Mouse (Mus musculus): ENCODE measurements around the gene Mybpc2. TPM values are rescaled to one million over a fixed set of nuclear protein-coding genes. Genes with fewer than 3 reads are reported as not detected.

Gene Mybpc2
- polyA plus RNA-seq, 1 experiment from 2014 or later: 0.43 TPM

DNA sequence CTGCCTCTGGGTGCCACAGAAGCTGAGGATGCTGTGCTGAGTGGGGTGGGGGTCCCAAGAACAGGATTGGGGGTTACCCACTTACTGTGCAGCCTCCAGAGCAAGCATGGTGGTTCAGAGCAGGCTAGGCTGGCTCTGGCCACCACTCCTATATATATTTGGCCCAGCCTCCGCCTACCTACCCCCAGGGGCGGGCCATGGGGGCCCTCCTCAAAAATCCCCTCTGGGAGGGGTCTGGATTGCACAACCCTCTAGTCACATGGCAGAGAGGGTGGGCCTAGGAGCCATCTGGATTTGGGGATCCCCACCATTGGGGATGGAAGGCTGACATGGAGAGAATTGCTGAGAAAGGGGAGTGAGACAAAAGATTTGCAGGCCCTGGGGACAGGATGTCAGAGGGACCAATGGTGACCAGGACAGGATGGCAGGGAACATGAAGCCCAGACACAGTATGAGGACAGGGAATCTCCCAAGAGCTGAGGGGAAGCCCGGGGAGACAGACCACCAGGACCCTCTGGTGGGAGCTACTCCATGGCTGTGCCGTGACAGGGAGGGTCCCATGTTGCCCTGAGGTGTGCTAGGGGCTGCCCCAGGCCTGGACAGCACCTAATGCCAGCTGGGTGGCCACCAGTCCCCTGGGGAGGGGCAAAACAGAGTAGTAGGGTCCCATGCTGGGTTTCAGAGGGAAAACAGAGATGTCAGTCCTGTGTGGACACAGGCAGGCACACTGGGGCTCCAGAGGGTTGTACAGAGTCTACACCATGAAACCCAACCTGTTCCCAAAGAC is 7.7 kb upstream of the Mybpc2 start, which contains the start of gene Spib:
Gene Spib, minus strand, starts transcription at position 126 of the 787 bp plus-strand sequence.
- 76% methylated on average over 4 of the region's 4 CpGs for WGBS
- ATAC-seq (ENCODE audit: insufficient number of reproducible peaks, insufficient read depth, low FRiP score, low read depth): no peak
- no peaks in the 10 kb centered on the region for H3K27me3 ChIP-seq (ENCODE audit: control insufficient read depth, insufficient read depth, low read length)

DNA sequence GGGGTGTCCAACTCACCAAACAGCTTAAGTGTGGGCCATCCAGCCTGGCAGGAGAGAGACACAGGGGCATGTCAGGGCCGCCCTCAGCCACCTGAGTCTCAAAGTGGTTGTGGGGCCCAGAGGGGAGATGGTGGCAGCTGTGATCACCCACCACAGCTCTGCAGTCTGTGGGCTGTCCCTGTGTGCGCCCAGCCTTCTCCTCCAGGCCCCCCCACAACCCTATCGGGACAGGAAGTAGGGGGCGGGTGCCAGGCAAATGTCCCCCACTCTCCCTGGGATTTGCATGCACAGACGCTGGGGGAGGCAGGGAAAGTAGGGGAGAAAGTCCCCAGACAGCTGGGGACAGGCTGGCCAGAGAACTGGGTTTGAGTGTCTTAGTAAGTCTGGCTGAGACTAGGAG is 6.8 kb upstream of the Mybpc2 start:
- Histone ChIP-seq H3K27ac (ENCODE audit: low read length) (no peak overlapping the region), H3K27me3 (ENCODE audit: control insufficient read depth, insufficient read depth, low read length) (no peaks in the 10 kb centered on the region), H3K4me3 (ENCODE audit: low read depth, low read length) (no peak overlapping the region), H3K36me3 (ENCODE audit: control insufficient read depth, insufficient read depth, low read length) (peaks cover 12% of the 10 kb centered on the region), H3K9ac (replicated peaks; ENCODE audit: low read depth, low read length) (no peak overlapping the region), H3K4me1 (ENCODE audit: control insufficient read depth, insufficient read depth, low read length) (no peaks in the 10 kb centered on the region), H3K9me3 (ENCODE audit: control insufficient read depth, low read depth, low read length) (no peaks in the 10 kb centered on the region), H3K4me2 (replicated peaks; ENCODE audit: low read depth, low read length) (no peak overlapping the region)
- no peak for ATAC-seq (ENCODE audit: insufficient number of reproducible peaks, insufficient read depth, low FRiP score, low read depth)
- WGBS: 44% methylated on average over 5 of the region's 5 CpGs

More for the DNA sequence above, 7.7 kb upstream of the Mybpc2 start, which contains the start of gene Spib:
- no peak within 1 kb of the TSS for H3K9ac ChIP-seq (replicated peaks; ENCODE audit: low read depth, low read length)
- H3K4me3 ChIP-seq (ENCODE audit: low read depth, low read length): no peak within 1 kb of the TSS
- no peak within 1 kb of the TSS for H3K4me2 ChIP-seq (replicated peaks; ENCODE audit: low read depth, low read length)
- H3K36me3 ChIP-seq (ENCODE audit: control insufficient read depth, insufficient read depth, low read length): peaks cover 16% of the 10 kb centered on the region
- H3K27ac ChIP-seq (ENCODE audit: low read length): no peak within 1 kb of the TSS
- H3K4me1 ChIP-seq (ENCODE audit: control insufficient read depth, insufficient read depth, low read length): no peaks in the 10 kb centered on the region
- no peaks in the 10 kb centered on the region for H3K9me3 ChIP-seq (ENCODE audit: control insufficient read depth, low read depth, low read length)

DNA sequence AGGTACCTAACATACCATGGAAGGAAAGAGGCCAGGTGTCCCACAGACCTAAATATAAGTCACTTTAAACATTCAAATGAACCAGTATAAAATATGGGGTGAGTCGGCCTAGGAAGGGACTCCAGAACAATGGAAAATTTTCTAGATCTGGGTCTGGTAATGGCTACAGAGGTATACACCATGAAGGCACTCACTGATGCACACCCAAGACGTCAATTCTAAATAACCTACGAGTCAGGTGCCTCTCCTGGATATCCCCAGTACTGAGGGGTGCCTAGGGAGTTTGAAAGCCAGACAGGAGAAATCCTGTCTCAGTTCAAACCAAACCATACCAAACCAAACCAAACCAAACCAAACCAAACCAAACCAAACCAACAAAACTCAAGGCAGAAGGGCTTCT is 6.1 kb upstream of the Mybpc2 start:
- H3K27ac ChIP-seq (ENCODE audit: low read length): no peak overlapping the region
- peaks cover 11% of the 10 kb centered on the region; the same call in 1 of the 2 replicates for H3K36me3 ChIP-seq (ENCODE audit: control insufficient read depth, insufficient read depth, low read length)
- H3K4me3 ChIP-seq (ENCODE audit: low read depth, low read length): no peak overlapping the region
- no peak for ATAC-seq (ENCODE audit: insufficient number of reproducible peaks, insufficient read depth, low FRiP score, low read depth)
- H3K9me3 ChIP-seq (ENCODE audit: control insufficient read depth, low read depth, low read length): no peaks in the 10 kb centered on the region
- H3K4me2 ChIP-seq (replicated peaks; ENCODE audit: low read depth, low read length): no peak overlapping the region
- no peaks in the 10 kb centered on the region for H3K27me3 ChIP-seq (ENCODE audit: control insufficient read depth, insufficient read depth, low read length)
- WGBS: 75% methylated on average over 3 of the region's 3 CpGs
- no peak overlapping the region for H3K9ac ChIP-seq (replicated peaks; ENCODE audit: low read depth, low read length)
- no peaks in the 10 kb centered on the region for H3K4me1 ChIP-seq (ENCODE audit: control insufficient read depth, insufficient read depth, low read length)

DNA sequence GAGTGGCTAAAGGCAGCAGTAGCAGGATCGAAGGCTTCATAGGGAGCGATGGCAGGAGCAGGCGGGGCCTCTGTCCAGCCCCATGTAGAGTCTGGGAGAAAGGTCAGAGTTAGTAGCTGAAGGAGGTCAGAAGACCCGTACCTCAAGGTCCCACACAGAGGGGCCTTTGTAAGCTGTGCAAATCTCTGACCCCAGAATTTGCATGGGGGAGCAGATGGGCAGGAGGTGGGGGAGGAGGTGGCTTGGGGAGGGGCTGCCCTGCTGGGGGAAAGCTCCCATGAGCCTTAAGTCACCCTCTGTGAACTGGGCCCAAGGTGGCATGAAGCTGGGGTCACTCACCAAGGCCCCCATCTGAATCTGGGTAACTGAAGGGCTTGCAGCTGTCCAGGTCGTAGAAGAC is 5.1 kb upstream of the Mybpc2 start:
- WGBS: 63% methylated on average over 5 of the region's 5 CpGs

DNA sequence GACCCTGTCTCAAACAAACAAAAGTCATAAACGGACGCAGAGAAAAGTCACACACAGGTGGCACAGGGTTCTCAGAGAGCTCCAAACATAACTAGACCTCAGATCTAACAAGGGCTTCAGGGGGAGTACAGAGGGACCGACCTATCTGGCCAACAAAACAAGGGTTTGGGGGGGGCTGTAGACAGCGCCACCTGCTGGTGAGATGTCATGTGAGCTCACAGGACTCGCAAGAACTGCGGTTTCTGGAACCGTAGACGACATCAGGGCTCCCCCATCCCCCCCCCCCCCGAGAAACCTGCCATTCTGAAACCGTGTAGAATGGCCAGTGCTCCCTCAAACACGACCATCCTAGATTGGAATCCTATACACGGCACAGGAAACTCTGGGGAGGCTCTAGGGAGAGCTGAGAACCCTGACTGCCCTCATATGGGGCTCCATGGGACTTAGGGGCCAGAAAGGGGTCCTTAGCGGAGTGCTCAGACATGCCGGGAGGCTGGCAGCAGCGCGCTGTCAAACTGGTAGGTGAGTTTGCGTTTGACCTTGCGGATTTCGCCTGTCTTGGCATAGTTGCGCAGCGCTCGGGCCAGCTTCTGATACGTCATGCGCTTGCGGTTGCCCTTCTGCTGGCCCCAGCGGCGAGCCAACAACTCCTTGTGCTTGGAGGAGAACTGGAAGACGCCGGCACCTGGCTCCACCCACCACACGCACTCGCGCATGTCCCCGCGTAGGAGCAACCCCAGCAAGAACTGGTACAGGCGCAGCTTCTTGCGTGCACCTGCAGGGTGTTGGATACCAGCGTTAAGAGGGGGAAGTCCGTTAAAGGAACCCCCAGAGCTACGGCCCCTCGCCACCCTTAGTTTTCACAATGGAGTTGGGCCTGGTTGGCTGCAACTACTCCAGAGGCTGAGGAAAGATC is 3.3 kb upstream of the Mybpc2 start:
- Histone ChIP-seq H3K4me1 (ENCODE audit: control insufficient read depth, insufficient read depth, low read length) (no peaks in the 10 kb centered on the region), H3K27ac (ENCODE audit: low read length) (no peak overlapping the region), H3K4me2 (replicated peaks; ENCODE audit: low read depth, low read length) (peak overlapping the region; percentile 74), H3K9ac (replicated peaks; ENCODE audit: low read depth, low read length) (0 out of 2 replicates have a peak overlapping the region, but pooled peaks have one; percentile 18), H3K27me3 (ENCODE audit: control insufficient read depth, insufficient read depth, low read length) (no peaks in the 10 kb centered on the region), H3K4me3 (ENCODE audit: low read depth, low read length) (peak overlapping the region; percentile 29), H3K9me3 (ENCODE audit: control insufficient read depth, low read depth, low read length) (no peaks in the 10 kb centered on the region), H3K36me3 (ENCODE audit: control insufficient read depth, insufficient read depth, low read length) (no peaks in the 10 kb centered on the region)
- ATAC-seq (ENCODE audit: insufficient number of reproducible peaks, insufficient read depth, low FRiP score, low read depth): peak; percentile 15; the same call in 1 of the 2 replicates
- 5% methylated on average over 40 of the region's 40 CpGs for WGBS

More for the DNA sequence above, 5.1 kb upstream of the Mybpc2 start:
- H3K4me2 ChIP-seq (replicated peaks; ENCODE audit: low read depth, low read length): no peak overlapping the region
- no peak overlapping the region for H3K27ac ChIP-seq (ENCODE audit: low read length)
- H3K4me1 ChIP-seq (ENCODE audit: control insufficient read depth, insufficient read depth, low read length): no peaks in the 10 kb centered on the region
- no peak overlapping the region for H3K4me3 ChIP-seq (ENCODE audit: low read depth, low read length)
- H3K9ac ChIP-seq (replicated peaks; ENCODE audit: low read depth, low read length): no peak overlapping the region
- no peak for ATAC-seq (ENCODE audit: insufficient number of reproducible peaks, insufficient read depth, low FRiP score, low read depth)
- peaks cover 7% of the 10 kb centered on the region; the same call in 1 of the 2 replicates for H3K36me3 ChIP-seq (ENCODE audit: control insufficient read depth, insufficient read depth, low read length)
- H3K9me3 ChIP-seq (ENCODE audit: control insufficient read depth, low read depth, low read length): no peaks in the 10 kb centered on the region
- no peaks in the 10 kb centered on the region for H3K27me3 ChIP-seq (ENCODE audit: control insufficient read depth, insufficient read depth, low read length)

DNA sequence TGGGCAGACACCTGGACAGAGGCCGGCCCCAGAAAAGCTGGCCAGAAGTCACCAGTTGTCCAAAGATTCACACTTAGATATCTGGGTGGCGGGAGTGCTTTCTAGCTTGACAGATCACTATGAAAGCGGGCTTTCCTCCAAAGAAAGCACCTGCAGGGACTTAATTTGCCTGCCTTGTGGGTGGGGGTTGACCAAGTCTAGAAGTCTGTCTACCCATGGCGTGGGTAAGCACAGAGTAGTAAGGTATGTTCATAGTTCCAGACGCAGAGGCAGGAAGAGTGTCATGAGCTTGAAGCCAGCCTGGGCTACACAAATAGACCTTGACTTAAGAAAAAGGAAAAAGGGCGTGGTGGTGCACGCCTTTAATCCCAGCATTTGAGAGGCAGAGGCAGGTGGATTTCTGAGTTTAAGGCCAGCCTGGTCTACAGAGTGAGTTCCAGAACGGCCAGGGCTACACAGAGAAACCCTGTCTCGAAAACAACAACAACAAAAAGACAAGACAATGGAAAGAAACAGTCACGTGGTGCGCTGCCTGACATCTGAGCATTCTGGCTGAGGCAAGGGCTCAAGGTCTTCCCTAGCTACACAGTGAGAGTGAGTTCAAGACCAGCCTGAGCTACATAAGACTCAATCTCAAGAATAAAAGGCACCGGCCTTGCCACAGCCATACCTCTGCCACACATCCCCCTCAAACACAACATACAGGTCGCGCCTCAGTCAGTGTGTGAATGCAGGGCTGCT is 2.1 kb upstream of the Mybpc2 start:
- H3K4me2 ChIP-seq (replicated peaks; ENCODE audit: low read depth, low read length): no peak overlapping the region
- H3K9ac ChIP-seq (replicated peaks; ENCODE audit: low read depth, low read length): no peak overlapping the region
- WGBS: 85% methylated on average over 14 of the region's 14 CpGs
- no peaks in the 10 kb centered on the region for H3K36me3 ChIP-seq (ENCODE audit: control insufficient read depth, insufficient read depth, low read length)
- no peak overlapping the region for H3K27ac ChIP-seq (ENCODE audit: low read length)
- no peak overlapping the region for H3K4me3 ChIP-seq (ENCODE audit: low read depth, low read length)
- H3K4me1 ChIP-seq (ENCODE audit: control insufficient read depth, insufficient read depth, low read length): no peaks in the 10 kb centered on the region
- no peak for ATAC-seq (ENCODE audit: insufficient number of reproducible peaks, insufficient read depth, low FRiP score, low read depth)
- H3K27me3 ChIP-seq (ENCODE audit: control insufficient read depth, insufficient read depth, low read length): no peaks in the 10 kb centered on the region
- H3K9me3 ChIP-seq (ENCODE audit: control insufficient read depth, low read depth, low read length): no peaks in the 10 kb centered on the region

DNA sequence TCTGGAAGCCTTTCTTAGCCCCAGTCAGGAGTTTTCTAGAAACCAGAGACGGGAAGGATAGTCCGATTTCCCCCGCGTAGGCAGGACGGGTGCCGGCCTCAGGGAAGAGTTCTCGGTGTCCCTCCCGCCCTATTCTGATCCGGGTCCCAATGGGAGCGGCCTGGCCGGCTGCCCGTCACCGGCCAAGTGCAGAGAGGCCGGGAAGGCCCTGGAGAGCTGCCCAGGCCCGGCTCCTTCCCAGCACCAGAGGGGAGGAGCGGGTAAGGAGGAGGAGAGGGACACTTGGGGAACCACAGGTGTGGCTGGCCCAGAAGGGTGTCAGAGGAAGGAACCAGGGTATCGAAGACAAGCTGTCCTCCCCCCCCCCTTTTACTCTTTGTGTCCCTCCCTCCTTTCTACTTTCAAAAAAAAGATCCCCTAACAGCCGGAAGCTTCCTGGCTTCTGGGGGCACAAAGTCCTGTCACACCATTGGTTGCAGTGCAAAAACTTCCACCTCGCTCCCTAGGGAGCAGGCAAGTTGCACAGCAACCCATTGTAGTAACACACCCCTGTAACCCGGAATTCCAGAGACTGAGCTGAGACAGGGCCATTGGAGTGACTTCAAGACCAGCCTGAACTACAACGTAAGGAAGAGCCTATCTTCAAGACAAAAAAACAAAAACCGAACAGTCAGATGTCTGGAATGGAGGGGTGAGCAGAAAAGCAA is 823 bp upstream of the Mybpc2 start:
- H3K9me3 ChIP-seq (ENCODE audit: control insufficient read depth, low read depth, low read length): no peaks in the 10 kb centered on the region
- H3K4me3 ChIP-seq (ENCODE audit: low read depth, low read length): no peak overlapping the region
- H3K27ac ChIP-seq (ENCODE audit: low read length): no peak overlapping the region
- no peaks in the 10 kb centered on the region for H3K36me3 ChIP-seq (ENCODE audit: control insufficient read depth, insufficient read depth, low read length)
- 14% methylated on average over 22 of the region's 22 CpGs for WGBS
- no peaks in the 10 kb centered on the region for H3K27me3 ChIP-seq (ENCODE audit: control insufficient read depth, insufficient read depth, low read length)
- ATAC-seq (ENCODE audit: insufficient number of reproducible peaks, insufficient read depth, low FRiP score, low read depth): no peak
- 0 out of 2 replicates have a peak overlapping the region, but pooled peaks have one; percentile 6 for H3K9ac ChIP-seq (replicated peaks; ENCODE audit: low read depth, low read length)
- H3K4me2 ChIP-seq (replicated peaks; ENCODE audit: low read depth, low read length): peak overlapping the region; percentile 10; the same call in 1 of the 2 replicates
- H3K4me1 ChIP-seq (ENCODE audit: control insufficient read depth, insufficient read depth, low read length): no peaks in the 10 kb centered on the region
